ENCODE assay signal across 8 mouse cellular contexts in genomic region chr6:108305171-108305779, GRCm38 (mm10).
DNase-seq lines count a peak whose midpoint lies in the region; ATAC-seq lines count a peak whose summit lies in the region.
"Had no signal": no experiment of that assay in that cellular context is flagged by ENCODE, and none has a peak within 500 bp of the region (broad histone marks: within the 10 kb centered on the region; RNA-seq: fewer than 3 reads in every experiment).

No protein-coding gene starts in this region.

- H3K4me1 ChIP-seq in lung, embryonic 15.5 days, result peaks cover 21% of the 10 kb centered on the region; the same call in 1 of the 2 replicates
- H3K4me1 ChIP-seq in intestine, embryonic 16.5 days (ENCODE audit: control insufficient read depth, insufficient read depth, low read length), result no peaks in the 10 kb centered on the region

- no peaks in the 10 kb centered on the region for H3K9me3 ChIP-seq in lung, embryonic 15.5 days
- H3K9me3 ChIP-seq in intestine, embryonic 16.5 days (ENCODE audit: control insufficient read depth, low read length), result no peaks in the 10 kb centered on the region
- H3K9me3 ChIP-seq: hindbrain, embryonic 12.5 days had no signal

- H3K36me3 ChIP-seq in lung, embryonic 15.5 days, result no peaks in the 10 kb centered on the region
- no peaks in the 10 kb centered on the region for H3K36me3 ChIP-seq in intestine, embryonic 16.5 days (ENCODE audit: control insufficient read depth, insufficient read depth, low read length)
- H3K36me3 ChIP-seq: hindbrain, embryonic 12.5 days had no signal

- H3K27me3 ChIP-seq in lung, embryonic 15.5 days, result no peaks in the 10 kb centered on the region
- H3K27me3 ChIP-seq in intestine, embryonic 16.5 days (replicated peaks; ENCODE audit: control insufficient read depth, insufficient read depth, low read length), result no peaks in the 10 kb centered on the region
- H3K27me3 ChIP-seq: hindbrain, embryonic 12.5 days had no signal

- no peak overlapping the region for H3K9ac ChIP-seq in lung, embryonic 15.5 days
- no peak overlapping the region for H3K9ac ChIP-seq in intestine, embryonic 16.5 days (ENCODE audit: low read depth, low read length)
- H3K9ac ChIP-seq: hindbrain, embryonic 12.5 days had no signal

- DNase-seq in lung, postnatal 25 days (ENCODE audit: low spot score), result no peak
- peak; percentile 24 for DNase-seq in embryo, embryonic 9.5 days (ENCODE audit: extremely low spot score)
- peak; percentile 35 for DNase-seq in retina, embryonic 14.5 days (ENCODE audit: low spot score)
- DNase-seq in thymus, postnatal 0 days (ENCODE audit: low spot score), result no peak
- no peak for DNase-seq in spleen, postnatal 14 days (ENCODE audit: low spot score in 2 of 2)

- H3K4me3 ChIP-seq in lung, embryonic 15.5 days, result no peak overlapping the region
- no peak overlapping the region for H3K4me3 ChIP-seq in intestine, embryonic 16.5 days (ENCODE audit: low read length)
- H3K4me3 ChIP-seq: hindbrain, embryonic 12.5 days had no signal

- H3K4me2 ChIP-seq in lung, embryonic 15.5 days, result no peak overlapping the region
- no peak overlapping the region for H3K4me2 ChIP-seq in intestine, embryonic 16.5 days (ENCODE audit: low read depth, low read length)
- H3K4me2 ChIP-seq: hindbrain, embryonic 12.5 days had no signal

- WGBS in lung, embryonic 15.5 days, result 20% methylated on average over 12 of the region's 12 CpGs
- 40% methylated on average over 12 of the region's 12 CpGs for whole genome bisulfite sequencing in intestine, embryonic 16.5 days

- peak; percentile 40; the same call in 1 of the 2 replicates for ATAC-seq in lung, embryonic 15.5 days (ENCODE audit: borderline replicate concordance, extremely low read depth, low FRiP score, low TSS enrichment)
- no peak for ATAC-seq in intestine, embryonic 16.5 days

- peak overlapping the region; percentile 48 for H3K27ac ChIP-seq in lung, embryonic 15.5 days
- H3K27ac ChIP-seq in intestine, embryonic 16.5 days (ENCODE audit: low read length), result peak overlapping the region; percentile 14
- H3K27ac ChIP-seq: hindbrain, embryonic 12.5 days had no signal

Comparison
In these comparisons a context has a peak if more than half of its experiments do, and no peak if none do; other contexts are left out.
1. DNase-seq: peak in embryo, embryonic 9.5 days (single experiment) and retina, embryonic 14.5 days (single experiment); none in lung, postnatal 25 days (single experiment), thymus, postnatal 0 days (single experiment) and spleen, postnatal 14 days (0 of 2).